Mouse (Mus musculus) CH12.LX (cell line): ENCODE measurements around the gene Lypd4. TPM values are rescaled to one million over a fixed set of nuclear protein-coding genes. Genes with fewer than 3 reads are reported as not detected.

Source experiments
- DNase-seq: peaks from one replicate; pipeline ENCODE4 v3.0.0-alpha.2; 2013; ENCODE audit errors: extremely low read depth
- H3K27ac ChIP-seq: 2 replicates; pipeline ENCODE4 v1.5.1; 2012; ENCODE audit warnings: low read depth, mild to moderate bottlenecking, control low read depth, moderate library complexity; ENCODE audit not compliant: insufficient read depth
- H3K27me3 ChIP-seq: replicated peaks from 2 replicates; pipeline ENCODE3; 2012; ENCODE audit warnings: inconsistent platforms
- H3K36me3 ChIP-seq, 2 experiments: replicated peaks in 1 of 2; 2 replicates each; pipeline versions ENCODE3 to v1.6.1; 2012; ENCODE audit warnings: inconsistent platforms in 1 of 2, low read length in 1 of 2, mild to moderate bottlenecking in 1 of 2, mixed read lengths in 1 of 2, moderate library complexity in 1 of 2; ENCODE audit not compliant: control insufficient read depth in 1 of 2, insufficient read depth in 1 of 2
- H3K4me1 ChIP-seq, 2 experiments: 2 replicates each; pipeline ENCODE4 v1.6.1; 2012; ENCODE audit warnings: inconsistent platforms in 1 of 2, moderate library complexity in 1 of 2; ENCODE audit not compliant: insufficient read depth in 2 of 2, control insufficient read depth in 1 of 2
- H3K4me2 ChIP-seq: 2 replicates; pipeline ENCODE4 v1.6.1; 2012; ENCODE audit warnings: low read depth, mild to moderate bottlenecking, control low read depth; ENCODE audit not compliant: poor library complexity, insufficient read depth, severe bottlenecking
- H3K4me3 ChIP-seq, 3 experiments: fragments of 150-350 bp in 1 of 3; sonication (generic) in 1 of 3; replicated peaks in 1 of 3; 2 replicates each; pipeline versions ENCODE3 to v1.5.1; 2011 to 2012; ENCODE audit warnings: low read depth in 2 of 3, low read length in 2 of 3, mild to moderate bottlenecking in 2 of 3, moderate library complexity in 2 of 3, control low read depth in 1 of 3, improper control_type of control experiment in 1 of 3, inconsistent platforms in 1 of 3, mixed read lengths in 1 of 3; ENCODE audit not compliant: poor library complexity in 1 of 3
- H3K79me2 ChIP-seq: replicated peaks from 2 replicates; pipeline ENCODE4 v1.6.1; 2012; ENCODE audit warnings: mild to moderate bottlenecking, moderate library complexity; ENCODE audit not compliant: control insufficient read depth, poor library complexity, insufficient read depth, severe bottlenecking; ENCODE audit errors: extremely low read depth
- H3K9ac ChIP-seq: 2 replicates; pipeline ENCODE4 v1.6.1; 2012; ENCODE audit warnings: low read depth, mild to moderate bottlenecking, control low read depth, moderate library complexity; ENCODE audit not compliant: insufficient read depth
- H3K9me3 ChIP-seq: replicated peaks from 2 replicates; pipeline ENCODE3; 2012; ENCODE audit warnings: low read length, inconsistent platforms, mixed read lengths
- BHLHE40 ChIP-seq: IDR thresholded peaks from 2 replicates; pipeline ENCODE4 v1.6.1; 2011; ENCODE audit warnings: mild to moderate bottlenecking, low read depth, low read length, improper control_type of control experiment
- CHD1 ChIP-seq: IDR thresholded peaks from 2 replicates; pipeline ENCODE4 v1.6.1; 2012; ENCODE audit warnings: low read depth, low read length, improper control_type of control experiment, inconsistent platforms
- CHD2 ChIP-seq: IDR thresholded peaks from 2 replicates; pipeline ENCODE4 v1.6.1; 2011; ENCODE audit warnings: low read length, improper control_type of control experiment
- CTCF ChIP-seq, 2 experiments: IDR thresholded peaks in 1 of 2; conservative IDR thresholded peaks in 1 of 2; 2 replicates each; pipeline ENCODE4 v1.5.1; 2011 to 2012; ENCODE audit warnings: low read depth in 2 of 2, low read length in 2 of 2, improper control_type of control experiment in 1 of 2, inconsistent platforms in 1 of 2, mild to moderate bottlenecking in 1 of 2, moderate library complexity in 1 of 2
- E2F4 ChIP-seq: IDR thresholded peaks from 2 replicates; pipeline ENCODE4 v1.6.1; 2011; ENCODE audit warnings: low read depth, low read length, improper control_type of control experiment; ENCODE audit not compliant: insufficient replicate concordance
- ELF1 ChIP-seq: IDR thresholded peaks from 2 replicates; pipeline ENCODE4 v1.6.1; 2014; ENCODE audit warnings: low read depth, mild to moderate bottlenecking, inconsistent platforms, low read length, improper control_type of control experiment
- EP300 ChIP-seq: IDR thresholded peaks from 2 replicates; pipeline ENCODE4 v1.6.1; 2011; ENCODE audit warnings: low read length, improper control_type of control experiment
- ETS1 ChIP-seq: conservative IDR thresholded peaks from 2 replicates; pipeline ENCODE4 v1.6.1; 2012; ENCODE audit warnings: low read depth, mild to moderate bottlenecking, inconsistent platforms, low read length, improper control_type of control experiment, moderate library complexity
- GABPA ChIP-seq: IDR thresholded peaks from 2 replicates; pipeline ENCODE4 v1.6.1; 2012; ENCODE audit warnings: low read depth, low read length, improper control_type of control experiment, inconsistent platforms; ENCODE audit not compliant: insufficient replicate concordance
- HCFC1 ChIP-seq: IDR thresholded peaks from 2 replicates; pipeline ENCODE4 v1.6.1; 2012; ENCODE audit warnings: low read depth, mild to moderate bottlenecking, inconsistent platforms, low read length, improper control_type of control experiment
- IRF4 ChIP-seq: IDR thresholded peaks from 2 replicates; pipeline ENCODE4 v1.6.1; 2014; ENCODE audit warnings: low read depth, mild to moderate bottlenecking, inconsistent platforms, low read length, improper control_type of control experiment
- JUN ChIP-seq: IDR thresholded peaks from 2 replicates; pipeline ENCODE4 v1.6.1; 2011; ENCODE audit warnings: low read depth, mild to moderate bottlenecking, low read length, improper control_type of control experiment, moderate library complexity; ENCODE audit not compliant: insufficient read depth
- JUND ChIP-seq: conservative IDR thresholded peaks from 2 replicates; pipeline ENCODE4 v1.6.1; 2011; ENCODE audit warnings: low read depth, low read length, improper control_type of control experiment
- KAT2A ChIP-seq: IDR thresholded peaks from 2 replicates; pipeline ENCODE4 v1.6.1; 2012; ENCODE audit warnings: low read length, improper control_type of control experiment, inconsistent platforms; ENCODE audit not compliant: insufficient replicate concordance
- MAFK ChIP-seq: IDR thresholded peaks from 2 replicates; pipeline ENCODE4 v1.6.1; 2011; ENCODE audit warnings: low read length, improper control_type of control experiment; ENCODE audit not compliant: insufficient replicate concordance
- MAX ChIP-seq: IDR thresholded peaks from 2 replicates; pipeline ENCODE4 v1.6.1; 2011; ENCODE audit warnings: low read length, improper control_type of control experiment
- MAZ ChIP-seq: IDR thresholded peaks from 2 replicates; pipeline ENCODE4 v1.6.1; 2012; ENCODE audit warnings: low read depth, mild to moderate bottlenecking, inconsistent platforms, low read length, improper control_type of control experiment, moderate library complexity
- MEF2A ChIP-seq: IDR thresholded peaks from 2 replicates; pipeline ENCODE4 v1.6.1; 2014; ENCODE audit warnings: low read depth, mild to moderate bottlenecking, inconsistent platforms, low read length, improper control_type of control experiment, borderline replicate concordance
- MXI1 ChIP-seq: IDR thresholded peaks from 2 replicates; pipeline ENCODE4 v1.6.1; 2011; ENCODE audit warnings: mild to moderate bottlenecking, low read depth, low read length, improper control_type of control experiment
- MYC ChIP-seq: IDR thresholded peaks from 2 replicates; pipeline ENCODE4 v1.6.1; 2011; ENCODE audit warnings: low read depth, mild to moderate bottlenecking, improper control_type of control experiment, low read length
- NELFE ChIP-seq: IDR thresholded peaks from 2 replicates; pipeline ENCODE4 v1.6.1; 2011; ENCODE audit warnings: low read depth, low read length, improper control_type of control experiment
- NRF1 ChIP-seq: IDR thresholded peaks from 2 replicates; pipeline ENCODE4 v1.6.1; 2014; ENCODE audit warnings: low read depth, mild to moderate bottlenecking, inconsistent platforms, low read length, improper control_type of control experiment, moderate library complexity
- PAX5 ChIP-seq: IDR thresholded peaks from 2 replicates; pipeline ENCODE4 v1.6.1; 2012; ENCODE audit warnings: low read length, inconsistent platforms, mixed read lengths
- POLR2A ChIP-seq: IDR thresholded peaks from 2 replicates; pipeline ENCODE4 v1.6.1; 2011; ENCODE audit warnings: low read depth, mild to moderate bottlenecking, improper control_type of control experiment, low read length
- POLR2AphosphoS2 ChIP-seq: IDR thresholded peaks from 2 replicates; pipeline ENCODE4 v1.6.1; 2011; ENCODE audit warnings: low read depth, low read length, improper control_type of control experiment
- RCOR1 ChIP-seq: conservative IDR thresholded peaks from 2 replicates; pipeline ENCODE4 v1.6.1; 2012; ENCODE audit warnings: low read depth, mild to moderate bottlenecking, inconsistent platforms, low read length, improper control_type of control experiment
- SIN3A ChIP-seq: IDR thresholded peaks from 2 replicates; pipeline ENCODE4 v1.6.1; 2012; ENCODE audit warnings: low read length, improper control_type of control experiment, inconsistent platforms
- SMC3 ChIP-seq: IDR thresholded peaks from 2 replicates; pipeline ENCODE4 v1.6.1; 2011; ENCODE audit warnings: low read depth, low read length, improper control_type of control experiment
- TBP ChIP-seq: conservative IDR thresholded peaks from 2 replicates; pipeline ENCODE4 v1.6.1; 2011; ENCODE audit warnings: low read depth, low read length, improper control_type of control experiment
- TCF12 ChIP-seq: IDR thresholded peaks from 2 replicates; pipeline ENCODE4 v1.6.1; 2014; ENCODE audit warnings: low read depth, mild to moderate bottlenecking, inconsistent platforms, low read length, improper control_type of control experiment
- UBTF ChIP-seq: IDR thresholded peaks from 2 replicates; pipeline ENCODE4 v1.6.1; 2012; ENCODE audit warnings: low read depth, mild to moderate bottlenecking, inconsistent platforms, low read length, improper control_type of control experiment, moderate library complexity
- USF1 ChIP-seq: IDR thresholded peaks from 2 replicates; pipeline ENCODE4 v1.6.1; 2014; ENCODE audit warnings: low read depth, mild to moderate bottlenecking, inconsistent platforms, low read length, improper control_type of control experiment
- USF2 ChIP-seq: conservative IDR thresholded peaks from 2 replicates; pipeline ENCODE4 v1.6.1; 2011; ENCODE audit warnings: low read depth, low read length, improper control_type of control experiment
- ZC3H11A ChIP-seq: IDR thresholded peaks from 2 replicates; pipeline ENCODE4 v1.6.1; 2012; ENCODE audit warnings: low read depth, mild to moderate bottlenecking, inconsistent platforms, low read length, improper control_type of control experiment
- ZKSCAN1 ChIP-seq: IDR thresholded peaks from 2 replicates; pipeline ENCODE4 v1.6.1; 2012; ENCODE audit warnings: low read depth, inconsistent platforms, low read length, improper control_type of control experiment, borderline replicate concordance
- ZMIZ1 ChIP-seq: IDR thresholded peaks from 2 replicates; pipeline ENCODE4 v1.6.1; 2012; ENCODE audit warnings: low read depth, mild to moderate bottlenecking, inconsistent platforms, low read length, improper control_type of control experiment
- ZNF384 ChIP-seq: IDR thresholded peaks from 2 replicates; pipeline ENCODE4 v1.6.1; 2012; ENCODE audit warnings: low read depth, low read length, improper control_type of control experiment, inconsistent platforms
- dilution Hi-C: fragments of 300-500 bp; cut with MboI; formaldehyde crosslinking; loops from 2 replicates; pipeline ENCODE4 v1.14.3; 2020; ENCODE audit warnings: low sequenced_read_pairs; ENCODE audit not compliant: extremely low pct_unique_long_range_greater_than_20kb, extremely low pct_ligation_motif_present
- in situ Hi-C: fragments of 300-500 bp; cut with MboI; formaldehyde crosslinking; loops from 3 replicates; pipeline ENCODE4 v1.14.3; 2019; ENCODE audit warnings: low sequenced_read_pairs, low pct_ligation_motif_present, low pct_unique_long_range_greater_than_20kb, mixed read lengths
- polyA plus RNA-seq: library from polyadenylated mRNA; unstranded; fragments of >175 nt; gene quantifications from 2 replicates; pipeline ENCODE4 v1.2.1, GENCODE M21; 2012; ENCODE audit warnings: low read depth; ENCODE audit not compliant: insufficient read length
- total RNA-seq, 2 experiments: library from RNA; depleted of rRNA; stranded (reverse); fragments of 300-350 nt in 1 of 2; fragments of >200 nt in 1 of 2; gene quantifications; 2 replicates each; pipeline ENCODE4 v1.2.3; 2012 to 2014

The Lypd4 gene
- total and polyA plus RNA-seq, 3 experiments: not detected

DNA sequence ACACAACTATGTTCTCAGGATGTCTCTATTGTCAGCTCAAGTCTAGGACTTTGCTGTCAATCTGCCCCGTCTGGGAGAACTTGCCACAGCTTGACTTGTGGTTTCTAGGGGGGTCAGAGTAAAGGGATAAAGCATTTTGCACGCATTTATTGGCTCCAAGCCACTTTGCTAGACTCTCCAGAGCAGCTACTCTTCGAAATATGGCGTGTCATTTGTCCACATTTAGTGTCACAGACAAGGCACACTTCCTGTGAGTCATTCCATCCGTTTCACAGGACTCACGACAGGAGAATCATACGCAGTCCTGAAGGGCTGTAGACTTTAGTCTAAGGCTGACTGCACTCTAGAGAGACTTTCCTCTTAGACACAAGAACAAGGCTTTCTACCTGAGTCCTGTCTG is 45.3 kb downstream of the Lypd4 start:
- Histone ChIP-seq H3K79me2 (no peaks in the 10 kb centered on the region), H3K27me3 (no peaks in the 10 kb centered on the region), H3K27ac (no peak overlapping the region), H3K36me3 (no peaks in the 10 kb centered on the region), H3K9ac (no peak overlapping the region), H3K4me3 (no peak overlapping the region), H3K9me3 (no peaks in the 10 kb centered on the region), H3K4me2 (no peak overlapping the region), H3K4me1 (peaks cover 3 to 17% of the 10 kb centered on the region in 2 experiments)
- no peak for TF ChIP-seq TCF12
- no peak for TF ChIP-seq ZMIZ1
- TF ChIP-seq CHD2: no peak
- no peak; the same call in 1 of the 2 replicates for TF ChIP-seq JUND
- TF ChIP-seq GABPA: no peak
- TF ChIP-seq EP300: peak; percentile 68
- TF ChIP-seq MYC: 0 out of 2 replicates have a peak, but pooled peaks have one; percentile 19
- no peak for TF ChIP-seq POLR2A
- no peak for TF ChIP-seq NELFE
- peak; percentile 65 for TF ChIP-seq IRF4
- TF ChIP-seq UBTF: no peak
- TF ChIP-seq BHLHE40: peak; percentile 67
- TF ChIP-seq CHD1: no peak
- no peak for TF ChIP-seq ZKSCAN1
- no peak for TF ChIP-seq E2F4
- 0 out of 2 replicates have a peak, but pooled peaks have one; percentile 38 for TF ChIP-seq MAX
- no peak for TF ChIP-seq RCOR1
- no peak for TF ChIP-seq MEF2A
- no peak for TF ChIP-seq ZNF384
- TF ChIP-seq MAZ: no peak
- 0 out of 2 replicates have a peak, but pooled peaks have one; percentile 21 for TF ChIP-seq MXI1
- TF ChIP-seq TBP: no peak
- no peak for TF ChIP-seq JUN
- TF ChIP-seq HCFC1: no peak
- TF ChIP-seq KAT2A: no peak
- TF ChIP-seq USF2: no peak
- 0 out of 2 replicates have a peak, but pooled peaks have one; percentile 38 for TF ChIP-seq SIN3A
- TF ChIP-seq MAFK: no peak; the same call in 1 of the 2 replicates
- no peak for TF ChIP-seq SMC3
- no peak for TF ChIP-seq USF1
- peak; percentile 41; the same call in 1 of the 2 replicates for TF ChIP-seq ETS1
- TF ChIP-seq POLR2AphosphoS2: no peak
- TF ChIP-seq ZC3H11A: no peak
- TF ChIP-seq NRF1: no peak
- no peak for TF ChIP-seq CTCF (conservative IDR thresholded peaks at IDR 0.05 in 1 of 2, IDR thresholded peaks at IDR 0.05 in 1 of 2; ENCODE audit: low read depth in 2 of 2, low read length in 2 of 2)
- TF ChIP-seq ELF1: no peak
- TF ChIP-seq PAX5: no peak
- dilution Hi-C loops: no loop called here
- in situ Hi-C loops: no loop called here
- DNase-seq: peak; percentile 49
